Mouse (Mus musculus) embryonic facial prominence, embryonic 14.5 days (tissue): ENCODE measurements at regions not wholly inside any gene's neighbourhood (a gene's known extent, or its start where the extent isn't known, plus 50 kb on each side); places are given as distances from the start of the nearest gene placed in this dataset.

ENCODE experiments used
- ATAC-seq: fragments of 200-750 bp; cut with Nextera tagmentation; 2 replicates; pipeline ENCODE4 v1.8.0; 2017; ENCODE audit warnings: low read depth, moderate number of reproducible peaks, moderate TSS enrichment
- DNase-seq: peaks from one replicate; pipeline ENCODE4 v3.0.0-alpha.2; 2015; ENCODE audit warnings: low spot score
- H3K27ac ChIP-seq: fragments of 300-500 bp; sonication (generic); replicated peaks from 2 replicates; pipeline ENCODE4 v1.5.1; 2014; ENCODE audit warnings: low read depth, mild to moderate bottlenecking, low read length, moderate library complexity
- H3K27me3 ChIP-seq: fragments of 300-500 bp; sonication (generic); replicated peaks from 2 replicates; pipeline ENCODE4 v1.6.1; 2014; ENCODE audit warnings: low read length; ENCODE audit not compliant: control insufficient read depth, insufficient read depth
- H3K36me3 ChIP-seq: fragments of 300-500 bp; sonication (generic); 2 replicates; pipeline ENCODE4 v1.6.1; 2014; ENCODE audit warnings: low read length, mixed read lengths; ENCODE audit not compliant: control insufficient read depth, insufficient read depth
- H3K4me1 ChIP-seq: fragments of 300-500 bp; sonication (generic); 2 replicates; pipeline ENCODE4 v1.6.1; 2014; ENCODE audit warnings: antibody characterized with exemption, low read length; ENCODE audit not compliant: control insufficient read depth, insufficient read depth
- H3K4me2 ChIP-seq: fragments of 300-500 bp; sonication (generic); 2 replicates; pipeline ENCODE4 v1.6.1; 2014; ENCODE audit warnings: low read depth, mild to moderate bottlenecking, low read length, moderate library complexity, mixed read lengths
- H3K4me3 ChIP-seq: fragments of 300-500 bp; sonication (generic); 2 replicates; pipeline ENCODE4 v1.5.1; 2014; ENCODE audit warnings: low read depth, mild to moderate bottlenecking, low read length
- H3K9ac ChIP-seq: fragments of 300-500 bp; sonication (generic); 2 replicates; pipeline ENCODE4 v1.6.1; 2014; ENCODE audit warnings: low read depth, mild to moderate bottlenecking, low read length, moderate library complexity, mixed read lengths
- H3K9me3 ChIP-seq: fragments of 300-500 bp; sonication (generic); 2 replicates; pipeline ENCODE4 v1.6.1; 2016; ENCODE audit warnings: low read length; ENCODE audit not compliant: control insufficient read depth
- WGBS: fragments of 180-500 bp; shearing (Covaris S2); extraction: QIAGEN DNeasy Blood & Tissue Kit; methylation state at CpG from one replicate; pipeline ENCODE4 v1.1.7; 2014; 5-methylcytosine and 5-hydroxymethylcytosine counted together

GRCm38 (mm10) chr13:102637059-102637458 is 56.3 kb upstream of the Cd180 start:
- no peak overlapping the region for H3K27ac ChIP-seq
- DNase-seq, result no peak

GRCm38 (mm10) chr13:102639651-102640050 is 53.7 kb upstream of the Cd180 start:
- Histone ChIP-seq H3K36me3 (no peaks in the 10 kb centered on the region), H3K27ac (no peak overlapping the region), H3K9me3 (no peaks in the 10 kb centered on the region), H3K4me1 (peaks cover 12% of the 10 kb centered on the region), H3K4me3 (no peak overlapping the region), H3K4me2 (no peak overlapping the region), H3K9ac (no peak overlapping the region), H3K27me3 (no peaks in the 10 kb centered on the region)
- WGBS, result 87% methylated on average over 9 of the region's 9 CpGs
- DNase-seq, result no peak
- ATAC-seq, result no peak

More at GRCm38 (mm10) chr13:102637059-102637458, 56.3 kb upstream of the Cd180 start:
- no peak for ATAC-seq
- H3K4me1 ChIP-seq, result 0 out of 2 replicates have a peak, but pooled peaks cover 3% of the 10 kb centered on the region
- no peak overlapping the region for H3K9ac ChIP-seq
- WGBS, result 34% methylated on average over 5 of the region's 5 CpGs
- H3K9me3 ChIP-seq, result no peaks in the 10 kb centered on the region
- no peak overlapping the region for H3K4me2 ChIP-seq
- H3K27me3 ChIP-seq, result no peaks in the 10 kb centered on the region
- H3K36me3 ChIP-seq, result no peaks in the 10 kb centered on the region
- H3K4me3 ChIP-seq, result no peak overlapping the region

GRCm38 (mm10) chr13:102640171-102640570 is 53.2 kb upstream of the Cd180 start:
- no peak for DNase-seq
- Histone ChIP-seq H3K27ac (no peak overlapping the region), H3K4me3 (no peak overlapping the region), H3K4me1 (peaks cover 12% of the 10 kb centered on the region), H3K4me2 (no peak overlapping the region), H3K36me3 (no peaks in the 10 kb centered on the region), H3K27me3 (no peaks in the 10 kb centered on the region), H3K9ac (no peak overlapping the region), H3K9me3 (no peaks in the 10 kb centered on the region)
- 39% methylated on average over 3 of the region's 3 CpGs for WGBS
- no peak for ATAC-seq
